Mouse (Mus musculus) retina, embryonic 14.5 days (tissue): ENCODE results near the gene Tgfbr3.
A peak's percentile ranks its signal among the peaks of the same experiment; 100 is the strongest.

ENCODE experiments used
- DNase-seq: peaks from one replicate; pipeline ENCODE4 v3.0.0-alpha.2; 2015; ENCODE audit warnings: low spot score

Gene Tgfbr3

DNA sequence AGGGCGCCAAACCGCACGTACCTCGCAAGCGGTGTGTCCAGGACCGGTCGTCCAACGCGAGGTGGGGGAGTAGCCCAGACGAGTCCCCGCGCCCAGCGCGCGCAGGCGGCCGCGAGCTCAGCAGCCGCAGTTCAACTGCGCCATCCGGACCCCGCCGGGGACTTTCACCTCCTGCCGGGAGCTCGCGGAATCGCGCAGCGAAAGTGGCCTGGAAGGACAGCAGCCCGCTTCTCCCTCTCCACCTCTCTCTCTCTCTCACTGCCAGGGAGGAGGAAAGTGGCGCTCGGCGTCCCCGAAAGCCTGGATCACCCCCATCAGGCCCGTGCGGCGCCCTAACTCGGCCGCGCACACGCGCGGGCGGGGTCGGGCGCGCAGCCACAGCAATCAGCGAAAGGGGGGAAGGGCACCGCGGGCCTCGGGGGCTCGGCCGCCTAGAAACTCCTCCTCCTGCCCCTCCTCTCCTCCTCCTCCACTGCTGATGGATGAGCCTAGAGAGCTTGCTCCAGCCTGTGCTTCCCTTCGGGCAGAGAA, at the start of gene Tgfbr3:
Tgfbr3 (minus strand) TSS at position 396 of the 531 bp plus-strand sequence.
- DNase-seq, result peak; percentile 82

DNA sequence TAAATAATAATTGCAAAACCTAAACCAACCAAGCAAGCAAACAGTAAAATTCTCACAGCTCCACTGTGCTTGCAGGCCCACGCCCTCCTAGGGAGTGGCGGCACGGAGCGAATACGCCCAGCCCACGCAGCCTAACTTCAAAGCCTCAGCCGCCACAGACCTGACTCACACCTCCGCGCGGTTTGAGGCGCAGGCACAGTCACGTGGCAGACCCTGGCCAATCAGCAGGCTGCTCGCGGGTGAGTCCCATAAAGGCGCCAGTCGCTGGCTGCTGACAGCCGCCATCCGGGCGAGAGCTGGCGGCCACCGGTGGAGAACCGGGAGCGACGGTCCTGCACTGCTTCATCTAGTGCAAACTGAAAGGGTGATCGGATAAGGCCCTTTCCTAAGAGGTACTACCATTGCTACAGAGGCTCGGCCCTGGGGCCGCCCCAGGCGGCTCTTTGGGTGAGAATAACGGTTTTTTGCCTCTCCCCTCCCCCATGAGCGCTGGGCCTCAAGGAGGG, 41.5 kb upstream of the Tgfbr3 start, which contains the start of gene Brdt:
Brdt (plus strand) TSS at position 244 of the 506 bp plus-strand sequence.
- DNase-seq, result no peak

DNA sequence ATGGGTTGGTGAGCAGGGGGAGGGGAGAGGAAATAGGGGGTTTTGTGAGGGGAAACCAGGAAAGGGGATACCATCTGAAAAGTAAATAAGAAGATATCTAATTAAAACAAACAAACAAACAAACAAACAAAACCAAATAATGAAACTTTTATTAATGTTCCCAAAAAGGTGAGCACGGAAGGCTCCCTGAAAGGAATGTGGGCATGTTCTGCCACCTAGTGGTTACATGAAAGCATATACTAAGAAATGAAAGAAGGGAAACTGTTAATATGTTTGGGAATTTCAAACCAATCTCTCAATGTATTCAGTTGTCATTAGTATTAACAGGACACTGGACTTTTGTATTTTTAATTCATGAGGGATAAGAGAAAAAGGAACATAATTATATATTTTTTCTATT, 31.3 kb upstream of the Tgfbr3 start:
- peak; percentile 76 for DNase-seq

DNA sequence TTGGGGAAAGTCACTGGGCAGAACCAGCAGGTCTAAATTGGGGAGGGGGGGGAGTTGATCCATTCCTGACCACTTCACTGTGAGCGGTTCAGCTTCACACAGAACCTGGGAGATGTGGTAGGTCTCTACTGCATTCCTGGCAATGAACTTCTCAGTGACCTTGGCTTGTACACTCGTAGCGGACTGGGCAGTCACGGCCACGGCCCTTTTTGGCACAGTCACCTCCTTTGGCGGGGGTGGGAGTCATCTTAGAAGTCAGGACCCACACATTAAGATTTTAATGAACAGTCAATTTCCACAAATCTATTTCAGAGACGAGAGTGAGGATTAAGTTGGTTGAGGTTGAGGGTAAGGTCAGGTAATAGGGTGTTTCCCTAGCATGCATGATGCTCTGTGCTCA, 27.7 kb upstream of the Tgfbr3 start:
- DNase-seq, result no peak

DNA sequence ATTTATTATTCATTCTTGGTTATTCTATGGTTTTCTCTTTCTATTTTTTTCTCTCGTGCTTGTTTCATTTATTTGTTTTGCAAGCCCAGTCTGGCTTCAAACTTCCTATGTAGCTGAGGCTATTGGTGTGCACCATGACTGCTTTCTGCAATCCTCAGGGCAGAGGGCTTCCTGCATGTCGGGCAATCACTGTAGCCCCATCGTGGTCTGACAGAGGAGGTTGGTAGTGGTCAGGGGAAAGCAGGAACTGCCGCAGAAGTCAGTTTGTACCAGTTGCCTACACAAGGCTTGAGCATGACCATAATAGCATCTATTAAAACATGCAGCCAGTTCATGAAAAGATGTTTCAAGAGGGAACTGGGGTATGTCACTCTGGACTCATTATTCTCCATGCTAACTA, 18.0 kb upstream of the Tgfbr3 start:
- no peak for DNase-seq

DNA sequence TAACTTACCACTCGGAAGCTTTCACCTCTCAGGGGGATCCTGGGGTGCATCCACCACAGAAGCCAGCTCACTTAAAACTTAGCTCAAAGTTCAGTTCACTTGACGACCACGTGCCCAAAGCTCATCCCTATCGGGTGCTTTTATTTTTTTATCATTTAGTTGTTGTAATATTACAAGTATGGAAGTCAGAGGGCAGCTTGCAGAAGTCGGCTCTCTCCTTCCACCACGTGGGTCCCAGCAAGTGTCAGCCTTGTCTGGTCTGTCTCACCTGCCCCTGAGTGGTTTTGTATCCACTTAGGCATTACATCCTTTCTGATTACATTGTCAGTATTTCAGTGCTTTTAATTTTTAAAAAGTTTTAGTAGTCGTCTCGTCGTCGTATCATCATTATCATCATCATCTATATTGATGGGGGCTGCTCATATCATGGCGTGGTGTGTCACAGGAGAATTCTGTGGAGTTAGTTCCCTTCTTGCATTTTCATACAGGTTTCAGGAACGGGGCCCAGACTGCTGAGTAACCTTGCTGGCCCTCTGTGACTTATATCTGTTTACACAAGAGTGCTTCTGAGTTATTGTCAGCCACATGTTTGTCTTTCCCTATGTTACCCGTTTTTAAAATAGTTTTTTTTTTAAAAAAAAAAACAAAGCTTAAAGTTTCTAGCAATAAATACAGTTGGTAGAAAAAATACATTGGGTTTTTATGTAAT, 14.8 kb upstream of the Tgfbr3 start:
- no peak for DNase-seq

DNA sequence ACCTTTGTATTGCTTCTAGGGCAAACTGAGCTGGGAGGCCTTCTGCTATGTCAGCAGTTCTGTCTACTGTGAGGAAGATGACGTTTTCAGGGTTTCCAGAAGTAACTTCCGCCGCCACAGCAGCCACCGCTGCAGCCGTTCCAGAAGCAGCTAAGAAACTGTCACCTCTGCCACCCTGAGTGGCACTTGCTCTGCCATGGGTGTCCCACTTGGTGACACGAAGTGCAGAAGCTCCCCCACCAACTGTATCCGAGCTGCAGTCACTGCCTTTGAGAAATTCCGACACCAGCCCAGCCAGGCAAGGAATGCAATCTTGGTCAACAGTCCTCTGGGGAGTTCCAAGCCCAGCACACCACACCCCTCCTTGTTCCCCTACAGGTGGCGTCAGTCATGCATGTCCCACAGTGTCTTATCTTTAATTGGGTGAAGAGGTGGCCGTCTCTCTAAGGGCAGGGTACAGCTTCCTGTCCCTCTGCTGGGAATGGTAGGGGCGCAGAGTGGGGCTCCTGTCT, 14.0 kb upstream of the Tgfbr3 start:
- DNase-seq, result no peak

DNA sequence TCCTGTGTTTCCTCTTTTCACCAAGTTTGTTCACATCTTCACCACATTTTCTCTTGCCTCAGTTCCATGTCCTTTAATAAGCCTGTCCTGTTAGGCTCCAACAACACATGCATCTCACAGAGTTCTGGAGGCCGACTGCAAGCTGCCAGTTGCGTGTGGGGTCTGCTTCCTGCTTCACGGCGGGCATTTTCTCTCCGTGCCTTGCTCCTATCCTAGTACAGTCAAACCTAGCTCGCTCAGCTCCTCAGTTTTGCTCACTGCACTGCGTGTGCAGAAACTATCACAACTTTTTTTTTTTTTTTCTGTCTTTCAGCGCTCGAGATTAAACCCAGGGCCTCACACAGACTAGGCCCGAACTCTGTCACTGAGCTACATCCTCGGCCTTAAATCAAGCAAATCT, 9.4 kb upstream of the Tgfbr3 start:
- no peak for DNase-seq

DNA sequence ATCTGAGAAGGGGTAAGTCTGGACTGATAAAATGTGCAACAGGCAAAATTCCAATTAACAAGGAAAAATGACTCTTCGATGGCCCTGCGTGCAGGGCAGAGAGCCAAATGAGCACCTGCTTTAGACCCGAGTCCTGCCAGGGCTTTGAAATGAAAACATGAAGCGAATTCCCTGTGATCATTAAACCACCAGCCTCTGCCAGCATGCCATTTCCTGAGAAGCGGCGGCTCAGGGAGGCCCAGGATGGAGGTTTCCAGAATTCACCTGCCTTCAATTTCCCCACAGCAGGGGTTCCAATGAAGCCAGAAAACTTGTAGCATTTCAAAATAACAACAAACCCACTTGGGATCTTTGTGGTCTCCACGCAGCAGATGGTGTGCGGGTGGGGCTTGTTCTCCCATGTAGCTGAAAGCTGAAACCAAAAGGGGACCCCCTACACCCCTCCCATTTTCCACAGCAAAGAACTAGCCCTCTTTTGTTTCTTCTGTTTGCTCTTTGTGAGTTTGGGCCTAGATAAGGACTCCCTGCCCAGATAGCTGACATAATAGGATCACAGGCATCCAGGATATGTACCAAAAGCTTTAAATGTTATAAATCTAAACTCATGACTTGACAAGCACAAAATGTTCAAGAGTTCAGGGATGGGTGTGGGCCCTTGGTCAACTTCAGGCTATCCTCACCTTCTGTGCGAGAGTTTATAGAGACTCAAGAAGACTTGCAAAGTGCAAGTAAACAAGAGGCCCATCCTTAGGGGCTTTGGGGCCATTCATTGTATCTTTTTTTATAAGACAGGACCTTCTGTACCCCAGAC, 7.3 kb upstream of the Tgfbr3 start:
- no peak for DNase-seq

DNA sequence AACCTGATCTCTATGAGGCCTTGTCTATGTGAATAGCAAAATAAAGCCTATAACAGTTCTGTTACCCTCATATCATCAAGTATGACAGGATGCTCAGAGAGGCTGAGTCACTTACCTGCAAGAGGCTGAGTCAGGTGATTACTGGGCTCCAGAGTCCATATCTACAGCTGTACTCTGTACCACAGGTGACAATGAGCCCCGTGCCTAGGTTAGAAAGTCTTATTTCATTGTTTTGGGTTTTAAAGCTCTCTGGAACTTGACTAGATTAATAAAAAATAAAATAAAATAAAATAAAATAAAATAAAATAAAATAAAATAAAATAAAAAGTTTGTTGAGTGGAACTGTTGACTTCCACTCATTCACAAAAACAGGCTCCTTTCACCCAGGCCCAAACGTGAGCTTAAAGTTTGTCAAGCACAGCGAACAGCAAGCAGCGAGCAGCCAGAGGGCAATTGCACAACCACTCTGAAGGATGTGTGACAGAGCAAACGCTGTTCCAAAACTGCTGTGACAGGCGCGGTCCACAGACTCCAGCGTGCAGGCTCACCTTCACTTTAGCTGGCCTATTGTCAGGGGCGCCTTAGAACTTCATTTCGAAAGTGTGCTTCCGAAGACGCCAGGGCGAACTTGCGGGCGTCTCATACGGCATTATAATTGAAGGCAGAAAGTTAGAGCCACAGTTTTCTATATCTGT, 6.5 kb upstream of the Tgfbr3 start:
- DNase-seq, result no peak

DNA sequence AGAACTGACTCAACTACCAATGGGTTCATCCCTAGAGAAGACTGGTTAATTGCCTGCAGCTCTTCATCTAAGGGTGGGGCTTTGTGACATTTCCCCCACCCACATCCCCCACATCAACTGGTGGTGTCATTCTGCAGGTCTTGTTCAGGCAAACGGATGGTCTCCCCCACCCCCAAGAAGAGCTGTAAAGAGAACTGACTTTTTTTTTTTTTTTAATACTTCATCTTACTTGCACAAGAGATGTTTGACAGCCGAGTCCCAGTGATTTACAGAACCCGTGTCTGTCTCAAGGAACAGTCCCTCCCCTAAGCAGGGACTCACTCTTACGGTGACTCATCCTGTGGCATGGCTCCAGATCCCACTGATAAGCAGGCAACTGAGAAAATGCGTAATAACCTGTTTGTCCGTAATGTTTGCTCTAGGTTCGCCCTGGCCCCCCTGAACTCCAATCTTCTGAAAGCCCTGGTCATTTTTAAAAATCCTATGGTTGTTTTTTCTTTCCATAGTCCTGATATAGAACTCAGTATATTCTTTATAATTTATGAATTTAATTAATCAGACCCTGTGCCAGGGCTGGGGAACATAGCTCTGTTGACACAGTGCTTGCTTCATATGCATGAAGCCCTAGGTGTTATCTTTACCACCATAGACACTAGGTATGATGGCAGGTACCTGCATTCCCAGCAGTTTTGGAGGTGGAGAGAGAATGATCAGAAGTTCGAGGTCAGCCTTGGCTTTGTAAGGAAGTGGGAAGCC, 5.8 kb upstream of the Tgfbr3 start:
- DNase-seq, result no peak

DNA sequence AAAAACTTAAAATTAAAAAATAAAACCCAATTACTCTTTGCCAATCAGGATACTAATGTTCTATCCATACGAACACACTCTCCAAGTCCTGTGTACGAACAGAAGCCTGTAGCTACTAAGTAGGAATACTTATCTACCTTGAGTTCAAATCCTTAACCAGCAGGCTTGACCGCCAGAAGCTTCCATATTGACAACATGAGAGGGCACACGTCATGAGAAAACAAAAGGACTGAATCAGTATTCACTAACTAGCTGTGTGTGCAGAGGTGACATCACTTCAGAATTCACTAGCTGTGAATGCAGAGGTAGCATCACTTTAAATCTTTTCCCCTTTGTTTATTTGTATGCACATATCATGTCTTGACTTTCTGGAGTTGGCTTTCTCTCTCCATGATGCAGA, 4.6 kb upstream of the Tgfbr3 start:
- no peak for DNase-seq

DNA sequence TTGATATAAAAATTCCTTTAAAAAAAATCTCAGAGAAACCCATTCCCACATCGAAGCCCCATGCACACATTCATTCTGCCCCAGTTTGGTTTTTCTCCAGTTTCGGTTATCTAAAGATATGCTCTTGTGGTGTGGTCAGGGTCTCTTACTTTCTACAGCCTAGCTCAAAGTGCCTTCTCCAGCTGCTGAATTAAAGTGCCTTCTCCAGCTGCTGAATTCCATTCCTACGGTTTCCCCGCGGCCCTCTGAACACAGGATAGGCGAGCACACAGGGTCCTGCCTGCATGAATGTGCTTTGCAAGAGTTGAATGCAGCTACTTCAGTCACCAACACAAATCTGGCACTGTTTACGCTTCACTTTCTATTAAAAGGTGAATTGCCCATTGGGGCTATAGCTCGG, 557 bp upstream of the Tgfbr3 start:
- DNase-seq, result no peak

DNA sequence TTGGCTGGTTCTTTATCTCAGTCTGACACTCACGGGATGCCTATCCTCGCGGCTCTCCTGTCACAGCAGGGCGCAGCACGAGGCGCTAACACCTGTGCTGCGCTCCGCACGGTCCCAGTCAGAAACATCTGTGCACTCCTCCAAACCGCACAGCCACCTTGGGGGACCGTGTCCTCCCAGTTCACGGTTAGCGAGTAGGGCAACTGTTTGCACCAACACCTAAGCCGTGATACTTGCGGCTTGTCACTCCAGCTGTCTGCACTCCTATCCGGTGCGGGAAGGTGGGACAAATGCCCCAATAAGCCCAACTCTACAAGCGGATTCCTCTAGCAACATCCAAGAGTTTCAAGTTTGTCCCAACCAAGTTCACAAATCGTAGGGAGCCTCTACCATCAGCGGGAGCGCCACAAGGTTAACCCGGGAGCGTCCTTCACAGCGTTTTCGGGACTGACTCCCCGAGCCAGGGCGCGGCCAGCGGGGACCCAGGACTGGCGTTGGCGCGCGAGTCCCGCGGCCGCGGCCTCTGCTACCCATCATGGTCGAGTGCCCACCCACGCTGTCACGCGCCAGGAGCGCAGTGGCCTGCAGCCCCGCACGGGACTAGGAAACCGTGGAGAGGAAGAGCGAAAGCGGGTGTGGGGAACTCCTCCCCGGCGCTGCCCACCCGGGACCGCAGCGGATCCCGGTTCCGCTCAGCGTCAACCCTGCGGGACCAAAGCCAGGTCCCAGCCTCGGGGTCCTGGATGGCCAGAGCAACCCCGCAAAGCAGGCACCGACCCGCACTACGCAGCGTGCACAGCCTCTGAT, 799 bp downstream of the Tgfbr3 start:
- DNase-seq, result peak; percentile 52

DNA sequence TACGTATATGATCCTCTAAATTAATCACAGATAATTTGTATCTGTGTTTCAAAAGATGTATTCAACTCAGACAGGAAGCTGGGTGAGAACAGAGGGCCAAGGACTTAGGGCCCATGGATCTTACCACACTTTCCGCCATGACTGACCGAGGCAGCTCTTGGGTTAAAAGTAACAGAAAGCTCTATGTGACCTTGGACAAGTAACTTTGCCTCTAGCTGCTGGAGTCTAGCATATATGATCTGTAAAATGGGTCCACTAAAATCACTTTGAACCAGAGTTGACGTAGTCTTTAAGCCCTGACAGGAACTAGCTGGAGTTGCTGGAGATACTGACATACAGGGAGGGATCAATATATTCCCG, 1.5 kb downstream of the Tgfbr3 start:
- peak; percentile 2 for DNase-seq

DNA sequence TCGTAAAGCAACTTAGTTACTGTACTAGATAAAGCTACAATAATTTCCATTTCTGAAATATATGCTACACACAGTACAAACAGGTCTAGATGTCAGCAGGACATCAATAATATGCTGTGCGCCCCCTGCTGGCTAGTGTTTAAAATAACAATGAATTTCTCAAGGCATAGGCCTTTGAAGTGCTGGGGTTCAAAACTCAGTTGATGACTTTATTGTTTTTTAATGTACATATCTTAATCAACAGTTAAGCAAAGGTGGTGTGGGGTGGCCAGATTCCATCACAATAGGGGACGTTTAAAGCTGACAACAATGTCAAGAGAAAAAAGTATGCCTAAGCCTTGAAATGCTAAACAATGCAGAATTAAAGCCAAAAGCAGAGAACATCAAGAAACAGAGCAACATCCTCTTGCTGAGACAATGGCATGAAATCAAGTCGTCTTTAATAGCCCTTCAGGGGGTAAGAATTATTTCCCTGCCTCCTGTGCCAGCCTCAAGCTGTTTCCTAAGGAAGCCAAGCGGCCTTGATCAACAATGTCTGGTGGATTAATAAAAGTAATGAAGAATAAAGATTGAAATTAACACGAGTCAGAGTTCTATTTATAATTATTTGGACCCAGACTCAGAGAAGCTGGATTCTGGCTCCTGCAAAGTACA, 2.0 kb downstream of the Tgfbr3 start:
- peak; percentile 86 for DNase-seq

DNA sequence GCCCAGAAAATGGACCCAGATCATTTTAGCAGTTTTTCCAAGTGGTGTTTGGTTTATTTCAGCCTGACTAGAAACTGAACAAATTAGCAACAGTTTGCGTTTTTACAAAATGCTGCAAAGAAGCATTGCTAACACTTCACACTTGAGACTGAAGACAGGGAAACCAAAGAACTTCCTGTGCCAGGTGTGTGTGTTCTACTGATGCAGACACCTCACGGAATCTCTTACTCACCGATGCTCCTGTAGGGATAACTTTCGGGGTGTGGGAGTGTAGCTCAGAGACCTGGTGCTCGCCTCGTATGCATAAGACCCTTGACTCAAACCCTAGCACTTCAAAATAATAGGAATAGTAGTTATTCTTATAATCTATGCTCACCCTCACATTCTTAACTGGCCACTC, 3.9 kb downstream of the Tgfbr3 start:
- no peak for DNase-seq

DNA sequence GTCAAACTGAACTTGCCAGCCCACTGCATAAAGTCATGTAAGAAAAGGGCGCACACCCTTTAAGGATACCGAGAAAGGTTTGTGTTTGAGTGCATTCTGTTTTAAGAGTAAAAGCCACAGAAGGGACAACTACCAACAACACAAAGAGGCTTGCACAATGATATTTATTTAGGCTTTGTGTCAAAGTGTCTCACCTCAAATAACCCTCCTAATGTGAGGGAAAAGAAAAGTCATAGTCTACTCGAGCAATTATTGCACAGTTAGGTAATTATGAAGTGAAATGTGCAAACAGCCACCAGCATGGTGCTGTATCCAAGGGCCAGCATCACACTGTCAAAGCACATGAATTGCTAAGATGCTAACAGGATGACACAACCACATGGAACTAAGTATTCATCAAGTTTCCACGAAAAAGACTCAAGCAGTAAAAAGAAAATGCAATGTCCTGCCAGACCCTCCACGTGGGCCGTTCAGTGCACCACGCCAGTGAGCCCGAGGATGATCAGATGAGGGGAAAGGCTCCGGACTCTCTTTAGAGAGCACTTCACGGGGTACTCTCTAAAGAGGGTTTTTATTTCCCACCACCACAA, 5.4 kb downstream of the Tgfbr3 start:
- no peak for DNase-seq

DNA sequence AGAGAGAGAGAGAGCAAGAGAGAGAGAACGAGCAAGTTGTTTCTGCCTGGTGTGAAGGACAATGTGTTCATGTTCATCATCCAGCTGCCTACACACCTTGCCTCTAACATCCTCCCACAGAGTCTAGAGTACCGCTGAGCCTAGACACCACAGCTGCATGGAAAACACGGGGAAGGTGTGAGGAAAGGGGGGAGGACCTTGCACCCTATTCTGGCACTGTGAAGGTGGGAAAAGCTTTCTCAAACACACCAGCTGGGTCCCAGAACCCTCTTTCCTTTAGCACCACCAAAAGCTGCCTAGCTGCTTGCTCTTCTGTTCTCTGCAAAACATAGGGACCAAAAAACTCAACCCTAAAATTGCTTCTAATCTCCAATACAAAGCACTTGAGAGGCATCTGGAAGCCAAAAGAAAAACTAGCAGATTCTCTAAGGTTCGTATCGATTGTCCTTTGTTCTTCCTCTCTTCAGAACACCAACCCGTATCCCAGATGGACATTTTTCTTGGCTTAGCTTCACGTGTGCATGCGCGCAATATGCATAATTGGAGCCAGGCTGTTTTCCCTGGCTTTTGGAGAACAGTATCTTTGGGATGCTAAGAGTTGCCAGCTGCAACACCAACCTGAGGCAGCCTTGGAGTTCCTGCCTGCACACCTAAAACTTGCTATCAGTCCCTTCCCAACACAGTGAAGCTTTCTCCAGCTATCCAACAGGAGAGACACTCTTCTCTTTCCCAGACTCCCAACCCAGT, 6.7 kb downstream of the Tgfbr3 start:
- DNase-seq, result no peak
